Mouse (Mus musculus) liver, postnatal 0 days (tissue): ENCODE results near the gene Nol4l. TPM values are rescaled to one million over a fixed set of nuclear protein-coding genes. Genes with fewer than 3 reads are reported as not detected.
A peak's percentile ranks its signal among the peaks of the same experiment; 100 is the strongest.

Experiments used
- ATAC-seq: fragments of 200-750 bp; cut with Nextera tagmentation; 2 replicates; pipeline ENCODE4 v1.8.0; 2017; ENCODE audit warnings: mild to moderate bottlenecking, moderate library complexity
- DNase-seq: peaks from one replicate; pipeline ENCODE4 v3.0.0-alpha.2; 2016
- H3K27ac ChIP-seq: fragments of 300-500 bp; sonication (generic); 2 replicates; pipeline ENCODE4 v1.5.1; 2014; ENCODE audit warnings: antibody characterized with exemption, moderate library complexity, mild to moderate bottlenecking, low read depth
- H3K27me3 ChIP-seq: fragments of 300-500 bp; sonication (generic); 2 replicates; pipeline ENCODE4 v1.6.1; 2014; ENCODE audit warnings: low read length, control low read depth, mixed read lengths; ENCODE audit not compliant: insufficient read depth
- H3K36me3 ChIP-seq: fragments of 300-500 bp; sonication (generic); replicated peaks from 2 replicates; pipeline ENCODE4 v1.6.1; 2014; ENCODE audit warnings: mild to moderate bottlenecking, control low read depth, low read length, moderate library complexity, mixed read lengths; ENCODE audit not compliant: insufficient read depth
- H3K4me1 ChIP-seq: fragments of 300-500 bp; sonication (generic); 2 replicates; pipeline ENCODE4 v1.6.1; 2014; ENCODE audit warnings: antibody characterized with exemption, mild to moderate bottlenecking, control low read depth; ENCODE audit not compliant: insufficient read depth
- H3K4me2 ChIP-seq: fragments of 300-500 bp; sonication (generic); 2 replicates; pipeline ENCODE4 v1.6.1; 2014; ENCODE audit warnings: low read depth, mild to moderate bottlenecking, low read length, moderate library complexity, mixed read lengths
- H3K4me3 ChIP-seq: fragments of 300-500 bp; sonication (generic); 2 replicates; pipeline ENCODE4 v1.5.1; 2014; ENCODE audit warnings: low read depth, low read length
- H3K9ac ChIP-seq: fragments of 300-500 bp; sonication (generic); replicated peaks from 2 replicates; pipeline ENCODE4 v1.6.1; 2014; ENCODE audit warnings: mild to moderate bottlenecking, moderate library complexity
- H3K9me3 ChIP-seq: fragments of 300-500 bp; sonication (generic); 2 replicates; pipeline ENCODE4 v1.6.1; 2016; ENCODE audit warnings: mild to moderate bottlenecking, control low read depth, low read length, mixed read lengths
- CTCF ChIP-seq: sonication (generic); IDR thresholded peaks from 2 replicates; pipeline ENCODE4 v1.5.1; 2016; ENCODE audit warnings: antibody characterized with exemption, low read depth
- EP300 ChIP-seq: IDR thresholded peaks from 2 replicates; pipeline ENCODE4 v1.6.1; 2016; ENCODE audit warnings: antibody characterized with exemption, low read depth, mild to moderate bottlenecking
- WGBS: fragments of 180-500 bp; shearing (Covaris S2); extraction: QIAGEN DNeasy Blood & Tissue Kit; methylation state at CpG from one replicate; pipeline ENCODE4 v1.1.7; 2014; ENCODE audit not compliant: insufficient replicate concordance; 5-methylcytosine and 5-hydroxymethylcytosine counted together
- polyA plus RNA-seq: library from polyadenylated mRNA; unstranded; fragments of >200 nt; fragmentation: Nextera tagmentation; extraction: Ambion mirVana; gene quantifications from 2 replicates; pipeline ENCODE4 v1.2.1, GENCODE M21; 2015

The Nol4l gene
- polyA plus RNA-seq, 1 experiment from 2014 or later: 1.7 TPM

GRCm38 (mm10) chr2:153516961-153517360 is 12.8 kb downstream of the Nol4l start:
- TF ChIP-seq CTCF (peak; percentile 60), EP300 (no peak)
- Histone ChIP-seq H3K27ac (no peak overlapping the region), H3K4me2 (no peak overlapping the region), H3K4me3 (no peak overlapping the region), H3K4me1 (peaks cover 14% of the 10 kb centered on the region), H3K36me3 (no peaks in the 10 kb centered on the region), H3K9ac (no peak overlapping the region), H3K9me3 (no peaks in the 10 kb centered on the region), H3K27me3 (no peaks in the 10 kb centered on the region)
- ATAC-seq: peak; percentile 25; the same call in 1 of the 2 replicates
- DNase-seq: peak; percentile 44
- WGBS: 47% methylated on average over 4 of the region's 4 CpGs

GRCm38 (mm10) chr2:153515582-153515981 is 14.2 kb downstream of the Nol4l start:
- no peaks in the 10 kb centered on the region for H3K9me3 ChIP-seq
- H3K4me2 ChIP-seq: no peak overlapping the region
- no peak for ATAC-seq
- H3K9ac ChIP-seq: no peak overlapping the region
- TF ChIP-seq CTCF (no peak), EP300 (no peak)
- no peak overlapping the region for H3K4me3 ChIP-seq
- DNase-seq: no peak
- no peak overlapping the region for H3K27ac ChIP-seq
- H3K4me1 ChIP-seq: peaks cover 8% of the 10 kb centered on the region
- WGBS: 82% methylated on average over 6 of the region's 6 CpGs
- no peaks in the 10 kb centered on the region for H3K36me3 ChIP-seq
- no peaks in the 10 kb centered on the region for H3K27me3 ChIP-seq

- Histone ChIP-seq H3K36me3 (no peaks in the 10 kb centered on the region), H3K4me2 (no peak overlapping the region), H3K9me3 (no peaks in the 10 kb centered on the region), H3K27me3 (no peaks in the 10 kb centered on the region), H3K4me3 (no peak overlapping the region), H3K27ac (no peak overlapping the region), H3K4me1 (peaks cover 4% of the 10 kb centered on the region), H3K9ac (no peak overlapping the region)
- ATAC-seq (no peak), DNase-seq (no peak)
- WGBS: 67% methylated on average over 14 of the region's 14 CpGs
- no peak for TF ChIP-seq CTCF
- no peak for TF ChIP-seq EP300
Observed at GRCm38 (mm10) chr2:153514497-153515380, 15.0 kb downstream of the Nol4l start.

GRCm38 (mm10) chr2:153513983-153514382 is 15.8 kb downstream of the Nol4l start:
- peaks cover 11% of the 10 kb centered on the region for H3K4me1 ChIP-seq
- DNase-seq: no peak
- no peaks in the 10 kb centered on the region for H3K36me3 ChIP-seq
- H3K4me2 ChIP-seq: no peak overlapping the region
- no peak overlapping the region for H3K9ac ChIP-seq
- no peaks in the 10 kb centered on the region for H3K9me3 ChIP-seq
- H3K27ac ChIP-seq: no peak overlapping the region
- H3K4me3 ChIP-seq: no peak overlapping the region
- ATAC-seq: no peak
- TF ChIP-seq EP300 (no peak), CTCF (no peak)
- 84% methylated on average over 3 of the region's 3 CpGs for WGBS
- H3K27me3 ChIP-seq: no peaks in the 10 kb centered on the region

- ATAC-seq: no peak
- Histone ChIP-seq H3K9ac (no peak overlapping the region), H3K4me3 (no peak overlapping the region), H3K9me3 (no peaks in the 10 kb centered on the region), H3K36me3 (no peaks in the 10 kb centered on the region), H3K27ac (no peak overlapping the region), H3K4me1 (peaks cover 11% of the 10 kb centered on the region), H3K4me2 (no peak overlapping the region), H3K27me3 (no peaks in the 10 kb centered on the region)
- TF ChIP-seq CTCF (no peak), EP300 (no peak)
- no peak for DNase-seq
- WGBS: 76% methylated on average over 14 of the region's 14 CpGs
Observed at GRCm38 (mm10) chr2:153512416-153513323, 17.1 kb downstream of the Nol4l start.

- TF ChIP-seq CTCF: no peak
- TF ChIP-seq EP300: no peak
- ATAC-seq: no peak
Observed at GRCm38 (mm10) chr2:153511562-153511961, 18.2 kb downstream of the Nol4l start.

More at GRCm38 (mm10) chr2:153511562-153511961, 18.2 kb downstream of the Nol4l start:
- no peak overlapping the region for H3K27ac ChIP-seq
- H3K36me3 ChIP-seq: no peaks in the 10 kb centered on the region
- no peak for DNase-seq
- H3K9me3 ChIP-seq: no peaks in the 10 kb centered on the region
- no peak overlapping the region for H3K4me2 ChIP-seq
- no peak overlapping the region for H3K9ac ChIP-seq
- H3K4me3 ChIP-seq: no peak overlapping the region
- no peaks in the 10 kb centered on the region for H3K27me3 ChIP-seq
- peaks cover 11% of the 10 kb centered on the region for H3K4me1 ChIP-seq
- 80% methylated on average over 6 of the region's 6 CpGs for WGBS
